Mouse (Mus musculus): Measurements from ENCODE around the gene Stk16.
A peak's percentile ranks its signal among the peaks of the same experiment; 100 is the strongest.

The Stk16 gene

GRCm38 (mm10) chr1:75210136-75211087 lies at the start of gene Stk16, which contains the start of gene Glb1l:
TSS of gene Stk16 (plus strand) at chr1:75210838.
TSS of gene Glb1l (minus strand) at chr1:75210813.
- peak; percentile 96 for DNase-seq

- no peak for DNase-seq
Measured at GRCm38 (mm10) chr1:75168093-75168471, 42.6 kb upstream of the Stk16 start.

- DNase-seq: peak; percentile 94
Measured at GRCm38 (mm10) chr1:75168472-75169464, 41.9 kb upstream of the Stk16 start, which contains the start of gene Zfand2b. TSS of gene Zfand2b (plus strand) at chr1:75168646.

GRCm38 (mm10) chr1:75179334-75180104 lies 31.1 kb upstream of the Stk16 start:
- peak; percentile 37 for DNase-seq

GRCm38 (mm10) chr1:75180105-75180590 lies 30.5 kb upstream of the Stk16 start, which contains the start of gene Abcb6:
TSS of gene Abcb6 (minus strand) at chr1:75180392.
- peak; percentile 91 for DNase-seq

- no peak for DNase-seq
Measured at GRCm38 (mm10) chr1:75180741-75181140, 29.9 kb upstream of the Stk16 start.

- DNase-seq: no peak
Measured at GRCm38 (mm10) chr1:75181377-75181870, 29.2 kb upstream of the Stk16 start.

GRCm38 (mm10) chr1:75182160-75182559 lies 28.5 kb upstream of the Stk16 start:
- no peak for DNase-seq

- DNase-seq: no peak
Measured at GRCm38 (mm10) chr1:75185495-75185894, 25.1 kb upstream of the Stk16 start.

GRCm38 (mm10) chr1:75187126-75187525 lies 23.5 kb upstream of the Stk16 start:
- no peak for DNase-seq

GRCm38 (mm10) chr1:75187914-75188483 lies 22.6 kb upstream of the Stk16 start:
- no peak for DNase-seq

GRCm38 (mm10) chr1:75190577-75190976 lies 20.1 kb upstream of the Stk16 start:
- no peak for DNase-seq

GRCm38 (mm10) chr1:75191258-75191621 lies 19.4 kb upstream of the Stk16 start:
- no peak for DNase-seq

- peak; percentile 95 for DNase-seq
Measured at GRCm38 (mm10) chr1:75191622-75192402, 18.8 kb upstream of the Stk16 start, which contains the start of the genes Ankzf1 and Atg9a. TSS of gene Ankzf1 (plus strand) at chr1:75192151. TSS of gene Atg9a (minus strand) at chr1:75192196.

- no peak for DNase-seq
Measured at GRCm38 (mm10) chr1:75192452-75192851, 18.2 kb upstream of the Stk16 start.

GRCm38 (mm10) chr1:75201236-75201635 lies 9.4 kb upstream of the Stk16 start:
- DNase-seq: no peak

GRCm38 (mm10) chr1:75208967-75209678 lies 1.5 kb upstream of the Stk16 start:
- DNase-seq: no peak

- DNase-seq: no peak
Measured at GRCm38 (mm10) chr1:75211141-75211708, 587 bp downstream of the Stk16 start.

GRCm38 (mm10) chr1:75212542-75212941 lies 1.9 kb downstream of the Stk16 start:
- DNase-seq: no peak

GRCm38 (mm10) chr1:75213096-75213495 lies 2.5 kb downstream of the Stk16 start:
- DNase-seq: no peak

Data from right cerebral cortex, postnatal 25 days (tissue).